Mouse (Mus musculus) kidney, postnatal 36 days (tissue): ENCODE measurements around the gene Iqsec2.

Experiments
- DNase-seq, 2 experiments: peaks; one replicate each; pipeline ENCODE4 v3.0.0; 2021 to 2022; ENCODE audit warnings: mixed read lengths in 2 of 2

Iqsec2 gene

DNA sequence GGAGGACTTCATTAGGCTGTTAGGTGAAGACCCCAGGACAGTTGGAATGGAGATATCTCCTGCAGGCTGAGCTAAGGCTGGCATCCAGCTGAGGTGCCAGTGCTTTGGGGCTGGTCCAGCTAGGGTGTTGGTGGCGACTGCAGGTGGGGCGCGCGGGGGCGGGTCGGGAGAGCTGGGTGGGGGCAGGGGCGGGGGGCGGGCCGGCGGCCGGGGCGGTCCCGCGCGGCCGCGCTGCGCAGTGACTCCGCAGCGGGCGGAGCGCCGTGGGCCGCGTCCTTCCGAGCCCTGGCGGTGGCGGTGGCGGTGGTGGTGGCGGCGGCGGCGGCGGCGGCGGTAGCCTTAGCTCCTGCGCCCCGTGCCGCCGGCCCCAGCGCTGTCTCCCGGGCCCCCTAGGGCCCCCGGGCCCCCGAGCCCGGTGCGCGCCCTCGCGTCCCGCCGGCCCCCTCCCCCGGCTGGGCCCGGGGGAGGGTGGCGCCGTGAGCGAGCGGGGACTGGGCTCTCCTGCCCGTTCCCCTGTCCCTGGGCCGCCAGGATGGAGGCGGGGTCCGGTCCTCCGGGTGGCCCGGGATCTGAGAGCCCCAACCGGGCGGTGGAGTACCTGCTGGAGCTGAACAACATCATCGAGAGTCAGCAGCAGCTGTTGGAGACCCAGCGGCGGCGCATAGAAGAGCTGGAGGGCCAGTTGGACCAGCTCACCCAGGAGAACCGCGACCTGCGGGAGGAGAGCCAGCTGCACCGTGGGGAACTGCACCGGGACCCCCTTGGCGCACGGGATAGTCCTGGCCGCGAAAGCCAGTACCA, at the start of gene Iqsec2:
TSS of gene Iqsec2 (plus strand) at position 328 of the 801 bp plus-strand sequence.
- peak in 1 of 2 experiments; percentile 69 for DNase-seq

DNA sequence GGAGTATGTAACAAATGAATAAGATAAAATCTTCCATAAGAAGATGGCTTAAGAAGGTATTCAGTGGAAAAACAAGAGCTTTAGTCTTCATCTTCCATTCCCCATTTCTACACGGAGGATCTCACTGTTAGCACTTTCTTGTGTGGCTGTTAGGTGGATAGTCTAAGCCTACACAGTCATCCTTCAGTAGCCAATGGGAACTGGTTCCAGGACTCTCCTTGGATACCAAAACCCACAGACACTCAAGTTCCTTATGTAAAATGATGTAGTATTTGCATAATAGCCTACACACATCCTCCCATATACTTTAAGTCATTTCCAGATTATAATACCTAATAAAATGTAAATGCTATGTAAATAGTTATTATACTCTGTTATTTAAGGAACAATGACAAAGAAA, 46.5 kb upstream of the Iqsec2 start:
- DNase-seq = no peak

DNA sequence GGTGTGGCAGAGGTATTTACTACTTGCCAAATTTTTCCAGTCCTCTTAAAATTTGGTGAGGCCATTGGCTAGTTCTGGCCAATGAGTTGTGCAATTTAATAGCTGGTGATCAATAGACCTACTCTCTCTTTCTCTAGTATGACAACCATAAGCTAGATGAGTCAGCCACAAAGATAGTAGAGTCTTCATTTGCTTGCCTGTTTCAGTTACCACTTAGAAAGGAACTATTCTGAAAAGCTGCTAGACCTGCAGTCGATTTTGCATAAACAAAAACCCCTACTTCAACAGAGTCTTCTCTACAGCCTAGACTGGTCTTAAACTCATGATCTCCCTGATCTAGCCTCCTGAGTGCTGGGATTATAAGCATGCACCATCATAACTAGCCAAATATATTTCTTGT, 22.4 kb upstream of the Iqsec2 start:
- DNase-seq = no peak

GRCm38 (mm10) chrX:152130777-152131176, 13.3 kb upstream of the Iqsec2 start:
- no peak for DNase-seq

GRCm38 (mm10) chrX:152132029-152132428, 12.0 kb upstream of the Iqsec2 start:
- DNase-seq = no peak

DNA sequence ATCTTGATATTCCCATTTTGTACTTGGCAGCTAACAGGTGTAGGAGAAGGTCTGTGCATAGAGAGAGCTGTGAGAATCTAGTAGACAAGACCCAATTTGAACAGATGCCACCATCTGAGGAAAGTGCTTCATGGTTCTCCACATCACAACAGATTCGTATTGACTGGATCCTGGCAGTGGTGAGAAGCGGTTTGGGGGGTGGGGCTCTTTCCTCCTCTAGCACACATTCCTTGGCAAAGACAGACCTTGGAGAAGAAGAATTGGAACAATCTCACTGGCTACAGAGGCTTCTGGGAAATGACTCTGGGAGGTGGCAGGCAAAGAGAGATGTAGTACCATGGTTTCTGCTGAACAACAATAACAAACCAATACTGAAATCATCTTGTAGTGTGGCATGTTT, 8.9 kb upstream of the Iqsec2 start:
- DNase-seq = no peak

DNA sequence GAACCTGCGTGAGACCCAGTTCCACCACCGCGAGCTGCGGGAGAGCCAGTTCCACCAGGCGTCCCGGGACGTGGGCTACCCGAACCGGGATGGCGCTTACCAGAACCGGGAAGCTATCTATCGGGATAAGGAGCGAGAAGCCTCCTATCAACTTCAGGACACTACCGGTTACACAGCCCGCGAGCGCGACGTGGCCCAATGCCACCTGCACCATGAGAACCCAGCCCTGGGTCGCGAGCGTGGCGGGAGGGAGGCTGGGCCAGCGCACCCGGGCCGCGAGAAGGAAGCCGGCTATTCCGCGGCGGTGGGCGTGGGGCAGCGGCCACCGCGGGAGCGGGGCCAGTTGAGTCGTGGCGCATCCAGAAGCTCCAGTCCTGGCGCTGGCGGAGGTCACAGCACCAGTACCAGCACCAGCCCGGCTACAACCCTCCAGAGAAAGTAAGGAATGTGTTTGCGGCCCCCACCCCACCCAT, 710 bp downstream of the Iqsec2 start:
- peak in 1 of 2 experiments; percentile 46 for DNase-seq

DNA sequence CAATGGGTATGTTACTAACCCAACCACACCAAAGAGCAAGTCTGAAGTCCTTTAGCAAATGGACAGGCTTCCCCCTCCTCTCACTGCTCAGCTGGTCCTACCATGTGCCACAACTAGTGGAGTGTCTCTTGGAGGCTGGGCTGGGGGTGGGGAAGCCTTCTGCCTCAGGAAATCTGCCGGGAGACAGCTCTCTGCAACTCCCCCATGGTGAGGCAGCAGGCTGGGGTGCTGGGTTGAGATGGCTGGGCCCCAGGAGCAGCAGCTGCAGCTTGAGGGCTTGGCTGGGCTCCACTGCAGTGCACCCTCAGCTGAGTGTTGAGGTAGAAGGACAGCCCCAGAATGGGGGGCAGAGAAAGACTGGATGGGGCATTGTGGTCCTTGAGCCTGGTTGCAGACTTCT, 2.1 kb downstream of the Iqsec2 start:
- no peak for DNase-seq

DNA sequence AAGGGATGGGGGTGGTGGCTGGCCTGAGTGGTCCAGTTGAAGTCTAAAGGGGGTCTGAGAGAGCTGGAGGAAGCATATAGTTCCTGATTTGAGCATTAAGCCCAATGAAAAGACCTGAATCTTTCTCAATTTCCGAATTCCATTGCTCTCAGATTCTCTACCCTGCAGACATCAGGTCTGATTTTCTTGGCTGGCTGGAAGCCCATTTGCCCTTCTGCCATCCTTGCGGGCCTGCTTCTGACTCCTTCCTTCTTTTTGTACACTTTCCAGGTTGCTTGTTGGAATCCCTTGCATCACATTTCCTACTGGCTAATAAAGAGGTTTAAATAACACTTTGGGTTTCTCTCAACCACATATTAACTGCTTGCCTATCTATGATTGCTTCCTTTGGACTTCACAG, 2.6 kb downstream of the Iqsec2 start:
- no peak for DNase-seq

DNA sequence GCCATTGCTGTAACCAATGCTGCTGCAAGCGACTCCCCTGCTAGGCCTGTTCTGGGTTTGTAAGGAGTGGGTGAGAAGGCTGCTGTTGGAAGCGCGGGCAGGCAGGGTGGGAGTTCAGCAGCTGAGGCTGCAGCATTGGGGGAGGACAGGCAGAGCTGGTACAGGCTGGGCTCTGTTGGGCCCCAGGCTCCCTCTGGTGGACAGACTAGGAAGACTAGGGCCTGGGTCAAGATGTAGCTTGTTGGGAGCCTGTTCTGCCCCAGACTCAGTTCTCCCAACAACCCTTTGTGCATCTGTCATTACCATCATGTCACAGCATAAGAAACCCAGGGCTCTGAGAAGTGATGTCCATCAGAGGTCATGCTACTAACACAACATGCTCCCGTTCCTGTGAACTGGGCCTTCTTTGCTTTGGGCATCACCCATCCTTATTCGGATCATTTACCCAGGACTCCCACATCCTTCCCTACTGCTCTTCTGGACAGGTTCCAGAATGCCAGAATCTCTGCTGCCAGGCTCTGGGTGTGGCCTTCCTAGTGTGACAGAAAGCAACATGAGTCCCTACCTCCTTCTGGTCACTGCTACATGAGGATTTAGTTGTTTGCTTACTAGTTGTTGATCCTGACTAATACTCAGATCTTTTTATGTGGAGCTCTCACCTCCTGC, 3.5 kb downstream of the Iqsec2 start:
- peak; percentile 69 to 79 for DNase-seq

GRCm38 (mm10) chrX:152148706-152149105, 4.6 kb downstream of the Iqsec2 start:
- DNase-seq = no peak

DNA sequence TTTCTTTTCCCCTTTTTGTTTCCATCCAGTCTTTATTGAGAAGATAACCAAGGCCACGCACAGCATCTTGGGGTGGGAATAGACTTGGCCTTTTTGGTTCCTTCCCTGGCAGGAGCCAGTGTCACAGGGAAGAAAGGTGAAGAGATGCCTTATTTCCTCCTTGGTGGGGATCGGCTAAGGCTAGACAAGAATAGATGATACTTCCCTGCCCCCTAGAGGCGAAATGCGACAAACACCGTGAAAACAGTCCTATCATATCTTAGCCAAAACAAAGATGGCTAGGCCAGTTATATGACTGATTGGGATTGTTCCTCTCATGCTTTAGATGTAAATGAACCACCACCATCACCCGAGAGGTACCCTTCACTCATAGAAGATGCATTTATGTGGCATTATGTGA, 7.6 kb downstream of the Iqsec2 start:
- DNase-seq = peak; percentile 63 to 76

DNA sequence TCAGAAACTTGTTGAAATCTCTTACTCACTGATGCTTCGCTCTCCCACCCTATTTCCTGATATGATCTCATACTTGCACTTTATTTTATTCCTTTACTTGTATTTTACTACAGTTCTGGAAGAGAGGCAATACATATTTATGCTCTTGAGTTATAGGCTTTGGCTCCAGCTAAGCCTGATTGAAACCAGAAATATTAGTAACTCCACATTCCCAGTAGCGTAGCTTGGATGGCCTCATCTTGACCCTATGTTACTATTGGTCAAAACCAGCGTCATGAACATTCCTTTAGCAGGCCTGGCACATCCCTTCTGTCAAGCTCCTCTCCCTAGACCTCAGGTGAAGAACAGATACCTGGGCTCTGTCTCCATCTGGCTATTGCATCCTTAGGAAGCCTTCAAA, 14.2 kb downstream of the Iqsec2 start:
- no peak for DNase-seq

DNA sequence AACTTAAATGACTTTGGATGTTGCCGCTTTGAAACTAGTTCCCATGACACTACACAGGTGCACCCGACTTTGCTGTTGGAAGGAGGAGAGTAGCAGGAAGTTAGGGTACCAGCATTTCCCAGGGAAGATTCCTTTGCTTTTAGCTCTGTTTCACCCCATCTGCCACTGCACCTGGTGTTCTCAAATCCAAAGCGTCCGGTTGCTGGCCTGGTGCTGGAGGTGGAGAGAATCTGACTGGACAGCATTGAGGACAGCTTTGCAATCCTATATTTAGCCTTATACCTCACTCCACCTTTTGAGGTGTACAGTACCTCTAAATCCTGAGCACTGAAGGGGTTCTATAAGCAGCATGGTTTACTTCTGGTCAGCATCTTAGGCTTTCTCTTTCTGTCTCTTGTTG, 17.3 kb downstream of the Iqsec2 start:
- DNase-seq = no peak

GRCm38 (mm10) chrX:152164061-152164460, 20.0 kb downstream of the Iqsec2 start:
- DNase-seq = no peak

GRCm38 (mm10) chrX:152166161-152166560, 22.1 kb downstream of the Iqsec2 start:
- DNase-seq = no peak

GRCm38 (mm10) chrX:152168521-152168920, 24.5 kb downstream of the Iqsec2 start:
- peak in 1 of 2 experiments; percentile 76 for DNase-seq

GRCm38 (mm10) chrX:152171041-152172026, 27.3 kb downstream of the Iqsec2 start:
- DNase-seq = peak in 1 of 2 experiments; percentile 14

DNA sequence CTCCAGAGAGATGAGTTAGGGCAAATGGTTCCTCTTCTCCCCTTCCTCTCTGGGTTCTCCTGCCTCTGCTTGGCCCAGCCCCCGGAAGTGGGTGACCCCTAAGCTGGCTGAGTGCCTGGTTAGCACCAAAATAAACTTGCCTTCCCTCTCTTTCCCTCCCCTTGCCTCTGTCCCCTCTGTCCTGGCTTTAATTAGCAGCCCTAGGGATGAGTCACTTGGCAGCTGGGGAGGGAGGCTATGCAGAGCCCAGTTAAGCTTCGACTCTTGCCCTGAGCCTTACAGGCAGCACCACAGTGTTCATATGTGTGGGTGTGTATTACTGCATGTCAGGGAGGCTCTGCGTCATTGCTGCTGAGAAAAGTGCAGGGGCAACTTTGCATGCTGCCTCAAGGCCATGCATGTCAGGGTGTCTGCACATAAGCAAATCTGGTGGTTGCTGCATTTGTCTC, 28.4 kb downstream of the Iqsec2 start:
- peak; percentile 50 to 59 for DNase-seq

DNA sequence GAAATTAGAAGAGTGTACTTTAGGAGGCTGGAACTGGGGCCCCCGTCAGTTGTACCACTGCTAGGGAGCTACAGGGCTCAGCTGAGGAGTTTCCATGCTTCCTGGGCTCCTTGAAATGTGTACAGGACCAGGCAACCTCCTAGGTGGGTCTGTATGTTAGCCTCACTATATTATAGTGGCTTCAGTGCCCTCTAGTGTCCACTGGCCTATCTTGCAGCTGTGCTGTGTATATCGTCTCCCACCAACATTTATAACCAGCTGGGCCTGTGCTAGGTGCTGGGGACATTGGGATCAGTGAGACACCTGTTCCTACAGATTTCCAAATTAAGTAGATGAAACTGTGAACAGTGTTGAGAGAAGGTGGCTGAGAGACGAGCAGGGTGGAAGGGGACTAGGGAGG, 31.2 kb downstream of the Iqsec2 start:
- peak; percentile 46 to 68 for DNase-seq

GRCm38 (mm10) chrX:152177897-152178296, 33.8 kb downstream of the Iqsec2 start:
- no peak for DNase-seq

GRCm38 (mm10) chrX:152178843-152179545, 34.9 kb downstream of the Iqsec2 start:
- peak; percentile 79 to 85 for DNase-seq
